Mouse (Mus musculus): ENCODE measurements around the gene Lpgat1. TPM values are rescaled to one million over a fixed set of nuclear protein-coding genes. Genes with fewer than 3 reads are reported as not detected.

Lpgat1 gene
- polyA plus RNA-seq, 1 experiment from 2014 or later: 12.4 TPM

DNA sequence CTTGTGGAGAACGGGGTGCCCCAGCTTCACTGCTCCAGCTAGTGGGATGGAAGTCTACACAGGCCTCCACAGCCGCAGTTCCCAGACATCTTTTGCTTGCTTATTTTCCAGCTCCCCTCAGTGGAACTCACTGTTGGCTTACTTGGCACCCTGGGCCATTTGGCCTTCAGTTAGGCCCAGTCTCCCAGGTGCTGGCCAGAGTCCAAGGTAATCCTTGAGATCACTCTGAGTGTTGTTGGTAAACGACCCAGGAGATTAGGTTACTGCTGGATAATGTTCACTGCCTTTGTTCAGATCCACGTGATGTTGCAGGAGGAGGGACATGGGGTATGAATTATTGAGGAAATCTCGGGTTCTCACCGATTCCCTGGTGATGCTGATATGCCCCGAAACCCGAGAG, 75.4 kb downstream of the Lpgat1 start:
- H3K4me2 ChIP-seq (ENCODE audit: low read depth, low read length): no peak overlapping the region
- WGBS: 73% methylated on average over 8 of the region's 8 CpGs
- no peak overlapping the region for H3K9ac ChIP-seq (ENCODE audit: low read length)
- H3K4me3 ChIP-seq (replicated peaks; ENCODE audit: low read length): no peak overlapping the region
- peaks cover 4% of the 10 kb centered on the region; the same call in 1 of the 2 replicates for H3K4me1 ChIP-seq (ENCODE audit: control insufficient read depth, insufficient read depth, low read length)
- no peak for ATAC-seq (ENCODE audit: insufficient read depth, low FRiP score)
- no peaks in the 10 kb centered on the region; the same call in 1 of the 2 replicates for H3K9me3 ChIP-seq (replicated peaks; ENCODE audit: control insufficient read depth, low read length)
- no peaks in the 10 kb centered on the region for H3K27me3 ChIP-seq (ENCODE audit: control insufficient read depth, insufficient read depth, low read length)
- H3K27ac ChIP-seq (ENCODE audit: low read length): no peak overlapping the region
- H3K36me3 ChIP-seq (ENCODE audit: control insufficient read depth, insufficient read depth, low read length): no peaks in the 10 kb centered on the region

DNA sequence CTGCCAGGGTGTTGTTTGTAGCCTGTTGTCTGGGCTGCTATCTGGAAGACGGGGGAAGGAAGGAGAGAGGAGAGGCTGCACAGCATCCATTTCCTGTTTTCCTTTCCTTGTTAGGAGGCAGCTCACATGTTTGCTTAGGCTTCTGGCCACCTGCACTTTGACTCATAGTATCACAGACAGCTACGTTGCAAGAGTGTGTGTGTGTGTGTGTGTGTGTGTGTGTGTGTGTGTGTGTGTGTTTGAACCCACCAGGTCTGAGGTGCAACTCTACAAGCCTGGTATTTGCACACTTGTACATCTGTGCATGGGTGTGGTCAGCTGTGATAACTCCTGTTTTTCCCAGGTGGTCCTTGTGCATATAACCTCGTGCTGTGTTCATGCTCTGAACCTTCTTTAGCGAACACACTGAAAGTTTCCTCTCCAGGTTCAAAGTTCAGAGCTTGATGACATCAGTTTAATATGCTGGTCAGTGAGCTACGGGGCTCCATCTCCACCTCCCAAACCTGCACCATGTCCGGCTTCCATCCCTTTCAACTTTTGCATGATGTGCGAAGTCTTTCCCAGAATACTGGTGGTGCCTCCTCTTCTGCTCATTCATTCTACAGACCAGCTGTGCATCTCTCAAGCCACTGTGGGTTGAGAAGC, 76.4 kb downstream of the Lpgat1 start:
- H3K9ac ChIP-seq (ENCODE audit: low read length): no peak overlapping the region
- peaks cover 4% of the 10 kb centered on the region; the same call in 1 of the 2 replicates for H3K4me1 ChIP-seq (ENCODE audit: control insufficient read depth, insufficient read depth, low read length)
- ATAC-seq (ENCODE audit: insufficient read depth, low FRiP score): 0 out of 2 replicates have a peak, but pooled peaks have one; percentile 21
- no peaks in the 10 kb centered on the region; the same call in 1 of the 2 replicates for H3K9me3 ChIP-seq (replicated peaks; ENCODE audit: control insufficient read depth, low read length)
- no peaks in the 10 kb centered on the region for H3K36me3 ChIP-seq (ENCODE audit: control insufficient read depth, insufficient read depth, low read length)
- H3K27ac ChIP-seq (ENCODE audit: low read length): no peak overlapping the region
- H3K4me3 ChIP-seq (replicated peaks; ENCODE audit: low read length): no peak overlapping the region
- WGBS: 62% methylated on average over 7 of the region's 7 CpGs
- no peak overlapping the region for H3K4me2 ChIP-seq (ENCODE audit: low read depth, low read length)
- H3K27me3 ChIP-seq (ENCODE audit: control insufficient read depth, insufficient read depth, low read length): no peaks in the 10 kb centered on the region

DNA sequence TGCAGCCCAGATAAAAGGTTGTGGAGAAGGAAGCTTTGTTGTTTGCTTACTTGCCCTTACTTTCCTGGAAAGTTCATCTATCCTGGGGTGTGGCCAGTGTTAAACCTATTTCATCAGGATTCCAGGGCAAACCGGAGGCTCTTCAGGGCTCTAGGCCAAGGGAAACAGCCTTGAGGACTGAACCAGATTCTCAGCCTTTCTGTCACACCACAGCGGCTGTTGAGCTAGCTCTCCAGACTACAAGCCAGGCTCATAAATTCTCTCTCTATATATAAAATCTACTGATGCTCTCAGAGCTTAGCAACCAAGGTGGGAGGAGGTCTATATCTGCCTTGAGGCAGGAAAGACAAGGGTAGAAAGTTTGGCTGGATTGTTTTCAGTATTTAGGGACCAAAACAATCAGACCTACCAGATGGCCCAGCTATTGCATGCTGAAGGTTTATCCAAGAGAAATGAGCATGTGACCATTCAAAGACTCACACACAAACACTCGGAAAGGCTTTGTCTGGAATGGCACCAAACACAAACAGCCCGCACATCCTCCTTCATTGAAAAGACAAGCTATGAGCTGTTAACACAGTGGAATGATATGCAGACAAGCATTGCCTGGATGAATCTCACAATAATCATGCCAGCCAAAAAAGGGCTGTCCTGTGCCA, 78.7 kb downstream of the Lpgat1 start:
- WGBS: 77% methylated on average over 4 of the region's 4 CpGs
- H3K36me3 ChIP-seq (ENCODE audit: control insufficient read depth, insufficient read depth, low read length): no peaks in the 10 kb centered on the region
- peaks cover 4% of the 10 kb centered on the region; the same call in 1 of the 2 replicates for H3K4me1 ChIP-seq (ENCODE audit: control insufficient read depth, insufficient read depth, low read length)
- no peak overlapping the region for H3K27ac ChIP-seq (ENCODE audit: low read length)
- H3K27me3 ChIP-seq (ENCODE audit: control insufficient read depth, insufficient read depth, low read length): no peaks in the 10 kb centered on the region
- no peaks in the 10 kb centered on the region for H3K9me3 ChIP-seq (replicated peaks; ENCODE audit: control insufficient read depth, low read length)
- no peak overlapping the region for H3K4me3 ChIP-seq (replicated peaks; ENCODE audit: low read length)
- no peak overlapping the region for H3K4me2 ChIP-seq (ENCODE audit: low read depth, low read length)
- no peak for ATAC-seq (ENCODE audit: insufficient read depth, low FRiP score)
- no peak overlapping the region for H3K9ac ChIP-seq (ENCODE audit: low read length)

DNA sequence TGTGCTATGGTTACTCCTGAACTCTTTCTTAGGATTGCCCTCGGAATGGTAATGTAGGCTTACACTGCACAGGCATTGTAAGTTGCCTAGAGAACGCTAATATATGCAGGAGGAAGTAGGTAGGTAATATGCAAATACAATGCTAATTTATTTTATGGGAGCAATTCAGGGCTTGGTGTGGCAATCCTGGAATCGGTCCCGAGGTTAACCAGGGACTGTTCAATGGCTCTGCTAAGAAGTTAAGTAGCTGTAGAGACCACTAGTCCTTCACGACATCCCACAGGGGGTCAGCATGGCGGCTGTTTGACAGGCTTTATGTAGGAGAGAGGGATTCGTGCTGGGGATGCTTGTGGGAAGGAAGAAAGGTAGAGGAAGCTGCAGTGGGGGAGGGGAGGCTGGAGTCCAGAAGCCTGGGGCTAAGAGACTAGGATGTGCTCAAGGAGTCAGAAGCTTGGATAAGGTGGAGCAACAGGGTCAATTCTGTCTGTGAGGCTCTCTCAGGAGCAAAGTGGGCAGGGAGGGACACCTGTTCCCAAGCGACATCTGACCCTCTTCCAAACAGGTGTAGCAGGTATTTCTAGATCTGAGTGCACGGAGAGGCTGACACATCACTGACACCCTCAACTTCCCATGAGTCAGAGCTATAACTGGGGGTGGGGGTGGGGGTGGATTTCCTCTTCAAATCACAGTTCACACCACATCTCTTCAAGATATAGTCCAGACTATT, 84.6 kb downstream of the Lpgat1 start:
- Histone ChIP-seq H3K27ac (ENCODE audit: low read length) (peak overlapping the region; percentile 79), H3K4me1 (ENCODE audit: control insufficient read depth, insufficient read depth, low read length) (no peaks in the 10 kb centered on the region; the same call in 1 of the 2 replicates), H3K4me2 (ENCODE audit: low read depth, low read length) (peak overlapping the region; percentile 20; the same call in 1 of the 2 replicates), H3K9me3 (replicated peaks; ENCODE audit: control insufficient read depth, low read length) (no peaks in the 10 kb centered on the region), H3K27me3 (ENCODE audit: control insufficient read depth, insufficient read depth, low read length) (no peaks in the 10 kb centered on the region), H3K9ac (ENCODE audit: low read length) (no peak overlapping the region), H3K36me3 (ENCODE audit: control insufficient read depth, insufficient read depth, low read length) (no peaks in the 10 kb centered on the region), H3K4me3 (replicated peaks; ENCODE audit: low read length) (no peak overlapping the region)
- WGBS: 55% methylated on average over 9 of the region's 9 CpGs
- peak; percentile 79 for ATAC-seq (ENCODE audit: insufficient read depth, low FRiP score)

GRCm38 (mm10) chr1:191802820-191803655, 85.4 kb downstream of the Lpgat1 start:
- no peaks in the 10 kb centered on the region; the same call in 1 of the 2 replicates for H3K4me1 ChIP-seq (ENCODE audit: control insufficient read depth, insufficient read depth, low read length)
- no peak for ATAC-seq (ENCODE audit: insufficient read depth, low FRiP score)
- WGBS: 50% methylated on average over 10 of the region's 10 CpGs
- peak overlapping the region; percentile 71 for H3K27ac ChIP-seq (ENCODE audit: low read length)
- H3K27me3 ChIP-seq (ENCODE audit: control insufficient read depth, insufficient read depth, low read length): no peaks in the 10 kb centered on the region
- no peak overlapping the region for H3K4me3 ChIP-seq (replicated peaks; ENCODE audit: low read length)
- H3K9ac ChIP-seq (ENCODE audit: low read length): no peak overlapping the region
- no peaks in the 10 kb centered on the region for H3K36me3 ChIP-seq (ENCODE audit: control insufficient read depth, insufficient read depth, low read length)
- no peaks in the 10 kb centered on the region for H3K9me3 ChIP-seq (replicated peaks; ENCODE audit: control insufficient read depth, low read length)
- H3K4me2 ChIP-seq (ENCODE audit: low read depth, low read length): no peak overlapping the region

GRCm38 (mm10) chr1:191804747-191805146, 87.1 kb downstream of the Lpgat1 start:
- ATAC-seq (ENCODE audit: insufficient read depth, low FRiP score): no peak
- WGBS: 65% methylated on average over 5 of the region's 5 CpGs
- Histone ChIP-seq H3K4me3 (replicated peaks; ENCODE audit: low read length) (no peak overlapping the region), H3K27ac (ENCODE audit: low read length) (no peak overlapping the region), H3K4me1 (ENCODE audit: control insufficient read depth, insufficient read depth, low read length) (no peaks in the 10 kb centered on the region; the same call in 1 of the 2 replicates), H3K27me3 (ENCODE audit: control insufficient read depth, insufficient read depth, low read length) (no peaks in the 10 kb centered on the region), H3K4me2 (ENCODE audit: low read depth, low read length) (no peak overlapping the region), H3K9me3 (replicated peaks; ENCODE audit: control insufficient read depth, low read length) (no peaks in the 10 kb centered on the region), H3K36me3 (ENCODE audit: control insufficient read depth, insufficient read depth, low read length) (no peaks in the 10 kb centered on the region), H3K9ac (ENCODE audit: low read length) (no peak overlapping the region)

- no peak for ATAC-seq (ENCODE audit: insufficient read depth, low FRiP score)
- no peaks in the 10 kb centered on the region; the same call in 1 of the 2 replicates for H3K4me1 ChIP-seq (ENCODE audit: control insufficient read depth, insufficient read depth, low read length)
- H3K4me3 ChIP-seq (replicated peaks; ENCODE audit: low read length): no peak overlapping the region
- WGBS: 60% methylated on average over 6 of the region's 6 CpGs
- H3K4me2 ChIP-seq (ENCODE audit: low read depth, low read length): no peak overlapping the region
- H3K27me3 ChIP-seq (ENCODE audit: control insufficient read depth, insufficient read depth, low read length): no peaks in the 10 kb centered on the region
- no peak overlapping the region for H3K27ac ChIP-seq (ENCODE audit: low read length)
- no peak overlapping the region for H3K9ac ChIP-seq (ENCODE audit: low read length)
- no peaks in the 10 kb centered on the region for H3K9me3 ChIP-seq (replicated peaks; ENCODE audit: control insufficient read depth, low read length)
- no peaks in the 10 kb centered on the region for H3K36me3 ChIP-seq (ENCODE audit: control insufficient read depth, insufficient read depth, low read length)
These were observed 88.2 kb downstream of the Lpgat1 start for GRCm38 (mm10) chr1:191805788-191806187.

DNA sequence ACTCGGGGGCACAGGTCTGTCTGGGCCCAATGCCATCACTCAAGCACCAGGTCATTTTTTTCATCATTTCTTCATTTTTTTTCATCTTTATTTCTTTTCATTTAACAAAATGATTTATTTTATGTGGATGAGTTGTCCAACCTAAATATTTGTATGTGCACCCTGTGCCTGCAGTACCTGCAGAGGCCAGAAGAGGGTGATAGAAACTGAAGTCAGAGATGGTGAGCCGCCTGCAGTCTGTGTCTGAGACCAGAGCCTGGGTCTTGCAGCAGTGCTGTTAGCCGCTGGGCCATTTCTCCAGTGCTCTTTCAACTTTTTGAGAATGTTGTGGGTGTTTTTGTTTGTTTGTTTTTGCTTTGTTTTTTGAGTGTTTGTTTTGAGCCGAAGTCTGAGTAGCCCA, 89.1 kb downstream of the Lpgat1 start:
- 88% methylated on average over 4 of the region's 4 CpGs for WGBS
- no peak overlapping the region for H3K4me3 ChIP-seq (replicated peaks; ENCODE audit: low read length)
- ATAC-seq (ENCODE audit: insufficient read depth, low FRiP score): no peak

More for the DNA sequence above, 89.1 kb downstream of the Lpgat1 start:
- Histone ChIP-seq H3K27ac (ENCODE audit: low read length) (no peak overlapping the region), H3K36me3 (ENCODE audit: control insufficient read depth, insufficient read depth, low read length) (no peaks in the 10 kb centered on the region), H3K27me3 (ENCODE audit: control insufficient read depth, insufficient read depth, low read length) (no peaks in the 10 kb centered on the region), H3K4me1 (ENCODE audit: control insufficient read depth, insufficient read depth, low read length) (no peaks in the 10 kb centered on the region; the same call in 1 of the 2 replicates), H3K9me3 (replicated peaks; ENCODE audit: control insufficient read depth, low read length) (no peaks in the 10 kb centered on the region), H3K4me2 (ENCODE audit: low read depth, low read length) (no peak overlapping the region), H3K9ac (ENCODE audit: low read length) (no peak overlapping the region)

Data from stomach, embryonic 16.5 days (tissue).